Comparison of ENCODE assay signal across 8 mouse cellular contexts in the genomic region with DNA sequence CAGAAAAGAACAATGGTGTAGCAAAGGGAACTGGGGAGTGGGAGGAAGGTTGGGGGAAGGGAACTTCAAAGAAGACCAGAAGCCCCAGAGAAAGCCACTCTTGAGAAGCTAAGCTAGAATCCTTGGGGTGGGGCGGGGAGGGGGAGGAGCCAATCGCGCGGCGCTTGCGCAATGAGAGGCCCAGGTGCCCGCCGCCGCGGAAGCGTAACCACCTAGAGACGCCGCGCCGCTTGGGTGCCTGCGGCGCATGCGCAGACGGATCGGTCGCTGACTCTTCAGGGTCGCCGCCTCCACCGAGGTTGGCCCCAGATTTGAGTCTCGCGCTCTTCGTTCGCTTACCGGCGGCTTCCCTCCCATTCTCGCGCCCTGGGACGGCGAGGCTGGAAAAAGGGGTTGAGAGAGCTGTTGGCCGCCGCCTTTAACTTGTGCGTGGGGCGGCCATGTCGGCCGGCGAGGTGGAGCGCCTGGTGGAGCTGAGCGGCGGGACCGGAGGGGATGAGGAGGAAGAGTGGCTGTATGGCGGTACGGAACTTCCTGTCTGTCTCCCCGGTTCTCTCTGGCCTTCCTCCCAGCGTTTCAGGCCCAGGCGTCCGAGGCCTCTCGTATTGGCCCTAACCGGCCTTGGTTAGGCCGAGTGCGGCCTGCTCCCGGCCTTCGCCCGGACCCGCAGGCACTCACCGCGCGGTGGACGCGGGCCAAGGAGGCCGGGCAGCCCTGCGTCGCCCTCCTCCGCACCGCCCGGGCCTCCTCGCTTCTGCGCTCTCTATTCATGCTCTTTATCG. TPM values are rescaled to one million over a fixed set of nuclear protein-coding genes. Genes with fewer than 3 reads are reported as not detected.
A peak's percentile ranks its signal among the peaks of the same experiment; 100 is the strongest.
DNase-seq lines count a peak whose midpoint lies in the region; ATAC-seq lines count a peak whose summit lies in the region.

A gene (plus strand): TSS at position 210 of the 782 bp plus-strand sequence.

- ATAC-seq in common myeloid progenitor, adult 5-6 weeks (replicated peaks; ENCODE audit: low read depth, poor library complexity, severe bottlenecking): peak; percentile 56

- peak; percentile 98 for DNase-seq in ZHBTc4 (ENCODE audit: low read depth, low spot score)
- peak; percentile 71 to 82 for DNase-seq in gastrocnemius, adult 8-10 months (ENCODE audit: low spot score in 2 of 2)
- peak; percentile 93 for DNase-seq in hindlimb bud, embryonic 11.5 days (ENCODE audit: extremely low spot score, low read depth, low spot score)
- DNase-seq in left cerebral cortex, adult 8-10 months (ENCODE audit: low spot score in 2 of 2): peak; percentile 78 to 85
- DNase-seq in right cerebral cortex, postnatal 10 days (ENCODE audit: low spot score in 2 of 2): peak; percentile 95 to 96
- peak; percentile 87 for DNase-seq in urinary bladder, postnatal 25 days (ENCODE audit: low spot score)

- H3K4me3 ChIP-seq in megakaryocyte, embryonic 14.5 days (replicated peaks): peak within 1 kb of the TSS; percentile 98

- H3K27me3 ChIP-seq in megakaryocyte, embryonic 14.5 days (replicated peaks): no peaks in the 10 kb centered on the region

- H3K4me1 ChIP-seq in megakaryocyte, embryonic 14.5 days: peaks cover 58% of the 10 kb centered on the region

- peaks cover 34% of the 10 kb centered on the region for H3K36me3 ChIP-seq in megakaryocyte, embryonic 14.5 days (replicated peaks; ENCODE audit: low read length)

- no peaks in the 10 kb centered on the region for H3K9me3 ChIP-seq in megakaryocyte, embryonic 14.5 days

RNA-seq across cellular contexts. Expression of the gene that starts here (rescaled TPM):
- 158 and 181 TPM in 2 replicates for total RNA-seq in common myeloid progenitor, adult 5-6 weeks (2017)
- 10 to 100 TPM; 14.1 to 19.0 (median 14.6) TPM for total RNA-seq in gastrocnemius, adult 8-10 months (2022)
- total RNA-seq in left cerebral cortex, adult 8-10 months (2022): 10 to 100 TPM; 60.7 to 70.3 (median 65.0) TPM
- polyA plus RNA-seq in megakaryocyte, embryonic 14.5 days (2012; ENCODE audit: insufficient read depth, low replicate concordance): 11.5 and 77.9 TPM in 2 replicates

Comparison
In these comparisons a context has a peak if more than half of its experiments do, and no peak if none do; other contexts are left out.
1. Peak in every context shown above with its lines: DNase-seq, ATAC-seq and H3K4me3 ChIP-seq.